Mouse (Mus musculus): Measurements from ENCODE around the gene Rab24.
A peak's percentile ranks its signal among the peaks of the same experiment; 100 is the strongest.

The Rab24 gene

DNA sequence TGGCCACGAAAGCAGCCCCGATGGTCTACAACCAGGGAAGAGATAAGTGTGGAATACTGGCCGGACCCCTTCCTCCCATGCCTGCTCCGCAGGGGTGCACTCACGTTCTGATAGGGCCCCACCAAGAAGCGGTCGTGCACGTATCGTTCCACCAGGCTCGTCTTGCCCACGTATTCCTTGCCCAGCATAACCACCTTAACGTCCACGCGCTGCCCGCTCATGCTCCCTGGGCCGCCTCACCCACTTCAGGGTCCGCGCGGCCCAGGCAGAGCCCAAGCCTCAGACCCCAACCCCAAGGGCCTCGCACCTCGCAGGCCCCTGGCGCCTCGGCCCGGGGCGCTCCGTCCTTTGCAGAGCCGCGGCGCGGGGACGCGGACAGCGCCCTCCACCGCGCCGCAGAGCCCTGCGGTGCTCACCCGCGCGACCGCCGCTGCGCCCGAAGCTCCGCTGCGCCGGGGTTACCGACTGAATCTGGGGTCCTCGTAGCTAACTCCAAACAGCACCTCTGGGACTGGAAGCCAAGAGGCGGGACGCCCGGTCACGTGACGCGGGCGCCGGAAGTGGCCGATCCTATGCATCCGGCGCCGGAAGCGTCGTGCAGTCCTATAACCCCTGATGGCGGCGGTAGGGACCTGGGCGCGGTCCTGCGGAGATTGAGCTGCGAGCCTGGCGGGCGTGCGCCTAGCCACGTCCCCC is at the start of gene Rab24:
Gene Rab24 (minus strand): TSS at position 513 of the 696 bp plus-strand sequence.
- DNase-seq, result peak; percentile 87 to 90

DNA sequence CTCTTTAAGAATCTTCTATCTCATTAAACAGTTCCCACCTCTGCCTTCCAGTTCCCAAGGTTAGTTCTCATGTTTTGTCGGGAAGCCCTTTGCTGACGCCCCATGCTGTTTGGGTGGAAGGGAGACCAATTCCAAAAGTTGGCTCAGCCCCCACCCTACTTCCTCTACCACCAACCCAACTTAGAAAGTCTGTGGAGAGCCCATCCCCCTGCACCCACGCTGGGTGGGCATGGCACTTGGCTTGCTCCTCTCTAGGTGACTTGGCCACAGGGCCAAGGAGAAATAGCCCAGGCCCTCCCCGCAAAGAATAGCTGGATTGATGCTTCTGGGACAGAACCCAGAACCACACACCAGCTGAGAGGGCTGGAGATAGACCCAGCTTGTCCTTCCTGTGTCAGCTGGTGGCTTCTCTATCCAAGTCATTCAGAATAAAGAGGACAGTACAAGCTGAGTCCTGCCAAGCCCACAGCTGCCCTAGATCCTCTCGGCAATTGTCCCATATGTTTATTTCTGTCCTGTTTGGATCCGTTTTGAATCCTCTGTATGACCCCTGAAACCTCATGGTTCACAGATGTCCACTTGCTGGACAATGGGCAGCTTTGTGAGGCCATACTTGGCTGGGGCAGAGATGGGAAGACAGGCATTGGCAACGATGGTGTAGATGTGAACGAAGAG is 49.4 kb upstream of the Rab24 start:
- DNase-seq, result no peak

DNA sequence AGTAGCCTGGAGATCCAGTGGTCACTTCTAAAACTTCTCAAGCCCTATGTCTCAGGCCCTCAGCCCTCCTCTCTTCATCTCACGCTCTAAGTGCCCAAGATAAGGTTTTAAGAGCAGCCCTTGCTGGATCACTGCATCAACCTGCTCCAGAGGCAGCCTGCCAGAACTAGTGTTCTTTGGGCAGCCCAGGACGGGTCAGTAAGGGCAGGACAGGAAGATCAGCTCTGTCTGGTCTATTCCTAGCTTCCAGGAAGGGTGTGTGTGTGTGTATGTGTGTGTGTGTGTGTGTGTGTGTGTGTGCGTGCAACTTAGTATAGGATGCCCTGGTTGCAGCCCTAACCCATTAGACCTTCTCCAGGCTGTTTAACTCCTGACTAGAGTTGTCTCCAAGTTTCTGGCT is 48.5 kb upstream of the Rab24 start:
- no peak for DNase-seq

DNA sequence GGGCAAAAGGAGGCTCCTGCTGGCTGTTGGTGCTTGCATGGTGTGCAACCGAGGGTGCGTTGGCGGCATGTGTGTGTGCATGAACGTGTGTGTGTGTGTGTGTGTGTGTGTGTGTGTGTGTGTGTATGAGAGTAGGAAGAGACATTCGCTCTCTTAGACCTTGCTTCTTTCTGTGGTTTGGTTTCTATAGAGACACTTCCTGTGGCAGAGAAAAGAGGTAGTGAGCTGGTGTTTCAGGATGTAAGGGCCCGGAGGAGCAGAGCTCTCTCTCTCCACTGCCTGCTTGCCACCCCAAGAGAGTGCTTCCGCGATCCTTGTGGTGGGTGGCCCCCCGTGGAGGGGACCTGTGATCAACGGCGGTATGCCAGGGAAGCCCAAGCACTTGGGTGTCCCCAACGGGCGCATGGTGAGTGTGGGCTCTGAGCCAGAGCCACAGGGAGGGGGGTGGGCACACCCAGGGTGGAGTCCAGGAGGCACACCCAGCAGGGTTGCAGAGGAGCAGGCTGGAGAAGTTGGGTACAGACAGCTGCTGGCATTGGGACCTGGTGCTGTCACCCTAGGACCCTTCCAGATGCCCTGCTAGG is 47.9 kb upstream of the Rab24 start, which contains the start of gene Rgs14:
Gene Rgs14 (plus strand): TSS at position 202 of the 584 bp plus-strand sequence.
- DNase-seq, result no peak

DNA sequence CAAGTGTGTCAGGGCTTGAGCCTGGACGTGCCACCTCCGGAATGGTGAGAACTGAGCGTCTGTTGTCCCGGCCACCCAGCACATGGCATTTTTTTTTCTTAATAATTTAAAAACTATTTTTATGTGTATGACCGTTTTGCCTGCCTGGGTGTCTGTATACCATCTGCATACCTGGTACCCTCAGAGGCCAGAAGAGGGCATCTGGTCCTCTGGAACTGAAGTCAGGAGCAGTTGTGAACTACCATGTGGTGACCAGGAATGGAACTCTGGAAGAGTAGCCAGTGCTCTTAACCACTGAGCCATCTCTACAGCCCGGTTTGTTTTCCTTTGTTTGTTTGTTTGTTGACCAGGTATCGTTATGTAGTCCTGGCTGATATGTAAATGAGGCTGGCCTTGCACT is 46.7 kb upstream of the Rab24 start:
- no peak for DNase-seq

DNA sequence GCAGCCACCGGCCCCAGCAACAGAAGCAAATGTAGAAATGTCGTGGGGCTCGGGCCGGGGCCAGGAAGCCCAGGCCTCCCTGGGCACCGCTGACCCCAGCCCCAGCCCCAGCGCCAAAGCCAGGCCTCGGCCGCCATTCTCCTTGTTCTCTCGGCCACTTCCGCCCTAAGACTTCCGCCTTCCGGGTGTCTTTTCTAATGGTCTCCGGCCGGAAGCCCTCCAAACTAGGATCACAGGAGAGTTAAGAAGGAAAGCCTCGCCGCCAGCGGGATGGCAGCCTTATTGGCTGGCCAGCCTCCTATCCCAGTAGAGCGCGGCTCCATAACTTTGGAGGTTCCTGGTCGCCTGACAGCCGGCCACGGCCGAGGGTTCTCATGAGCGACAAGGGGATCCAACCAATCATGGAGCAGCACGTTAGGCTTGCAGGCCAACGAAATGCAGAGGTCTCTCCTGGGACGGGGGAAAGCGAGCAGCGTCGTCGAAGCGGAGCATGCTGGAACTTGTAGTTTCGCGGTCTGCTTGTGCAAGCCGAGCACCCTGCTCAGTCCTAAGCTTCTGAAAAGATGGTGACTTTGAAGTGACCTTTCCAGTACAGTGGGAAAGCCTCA is 40.8 kb upstream of the Rab24 start, which contains the start of gene Lman2:
Gene Lman2 (minus strand): TSS at position 331 of the 608 bp plus-strand sequence.
- peak; percentile 93 to 94 for DNase-seq

DNA sequence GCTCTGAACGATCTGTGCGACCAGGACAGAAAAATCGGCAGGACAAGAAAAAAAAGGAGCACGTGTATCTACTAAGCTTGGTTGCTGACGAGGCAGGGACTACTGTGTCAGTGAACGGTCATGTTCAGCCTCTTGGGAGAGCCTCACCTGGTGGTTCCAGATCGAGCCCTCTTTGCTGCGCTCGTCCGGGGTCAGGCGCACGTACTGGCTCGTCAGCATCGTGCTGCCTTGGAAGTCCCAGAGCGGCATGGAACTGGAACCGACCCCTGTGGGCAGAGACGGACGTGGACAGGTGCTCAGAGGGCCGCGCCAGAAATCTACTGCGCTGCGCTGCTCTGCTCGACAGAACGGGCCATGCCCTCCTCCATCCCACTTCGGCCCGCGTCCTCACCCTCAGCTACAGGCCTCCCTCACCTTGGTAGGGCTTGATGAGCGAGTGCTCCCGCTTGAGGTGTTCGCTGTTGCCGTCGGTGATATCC is 40.3 kb upstream of the Rab24 start:
- DNase-seq, result no peak

DNA sequence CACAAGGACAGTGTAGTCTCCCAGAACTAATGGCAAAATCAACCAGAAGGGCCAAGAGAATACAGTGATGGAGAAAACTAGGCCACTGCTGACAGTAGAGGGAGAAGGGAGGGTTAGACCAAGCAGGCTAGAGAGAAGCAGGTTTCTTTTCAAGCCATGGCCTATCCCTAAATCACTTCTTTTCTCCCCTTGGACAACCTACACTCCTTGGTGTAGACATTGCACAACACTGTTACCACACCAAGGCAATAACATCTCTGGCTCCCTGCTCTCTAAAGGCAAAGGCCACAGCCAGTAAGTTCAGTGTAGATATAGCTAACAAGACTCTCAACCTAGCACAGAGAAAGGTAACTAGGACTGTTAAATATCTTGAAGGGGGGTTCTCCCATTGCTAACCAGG is 39.4 kb upstream of the Rab24 start:
- no peak for DNase-seq

DNA sequence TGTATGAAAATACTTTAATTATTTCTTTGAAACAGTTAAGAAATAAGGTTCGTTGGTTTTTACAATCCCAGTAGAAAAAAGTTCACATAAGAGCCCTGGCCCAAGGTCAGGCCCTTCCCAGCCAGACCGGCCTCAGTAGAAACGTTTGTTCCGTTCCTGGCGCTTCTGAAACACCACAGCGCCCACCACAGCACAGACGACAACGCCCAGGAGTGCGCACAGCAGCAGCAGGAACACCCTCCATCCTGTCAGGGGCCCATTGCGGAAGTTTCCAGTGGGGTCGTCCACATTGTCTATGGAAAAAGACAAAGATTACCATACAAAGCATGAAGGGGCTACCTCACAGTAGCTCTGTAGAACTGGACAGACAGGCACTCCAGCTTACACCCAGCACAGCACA is 25.0 kb upstream of the Rab24 start:
- DNase-seq, result no peak

DNA sequence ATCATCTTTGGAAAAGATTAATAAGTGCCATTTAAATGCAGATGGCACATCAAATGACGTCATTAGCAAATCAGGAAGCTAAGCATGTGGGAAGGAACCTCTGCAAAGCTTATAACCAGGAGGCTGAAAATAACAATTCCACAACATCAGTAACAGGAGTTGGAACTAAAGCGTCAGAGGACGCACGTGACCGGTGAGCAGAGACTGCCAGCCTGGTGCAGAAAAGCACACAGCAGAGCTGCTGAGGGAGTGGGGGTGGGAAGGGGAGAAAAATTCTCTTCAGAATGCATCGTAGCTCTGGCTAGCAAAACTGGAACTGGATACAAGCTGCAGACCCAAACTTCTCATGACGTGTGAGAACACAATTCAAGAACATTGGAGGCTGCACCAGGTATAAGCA is 22.5 kb upstream of the Rab24 start:
- no peak for DNase-seq

DNA sequence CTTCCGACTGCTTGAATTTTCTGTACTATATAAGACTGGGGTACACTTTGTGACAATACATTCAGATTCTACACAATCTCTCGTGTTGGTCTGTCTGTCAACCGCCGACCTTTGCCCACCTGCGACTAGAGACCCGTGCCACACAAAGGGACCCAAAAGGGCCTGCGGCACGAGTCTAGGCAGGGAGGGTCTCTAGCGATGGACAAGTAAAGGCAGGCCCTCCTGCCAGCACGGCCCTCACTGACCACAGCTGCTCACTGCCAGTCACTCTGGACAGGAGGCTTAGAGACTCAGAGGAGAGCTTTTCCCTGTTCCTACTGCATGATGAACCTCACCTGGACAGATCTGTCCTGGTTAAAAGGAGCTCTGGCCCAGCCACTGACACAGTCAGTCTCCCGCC is 20.7 kb upstream of the Rab24 start:
- DNase-seq, result no peak

DNA sequence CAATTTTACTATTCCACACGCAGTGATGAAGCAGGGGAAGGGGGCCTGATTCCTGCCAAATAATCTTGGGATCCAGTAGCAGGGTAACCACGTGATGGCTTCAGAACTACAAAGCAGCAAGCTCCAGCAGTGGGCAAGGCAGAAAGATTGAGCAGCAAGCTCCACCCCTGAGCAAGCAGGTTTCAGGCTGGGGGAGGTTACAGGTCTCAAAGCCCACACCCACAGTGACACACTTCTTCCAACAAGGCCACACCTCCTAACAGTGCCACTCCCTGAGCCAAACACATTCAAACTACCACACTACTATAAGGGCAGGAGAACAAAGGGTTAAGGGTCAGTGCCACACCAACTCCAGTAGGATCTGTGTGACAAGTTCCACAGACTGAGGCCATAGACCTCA is 17.5 kb upstream of the Rab24 start:
- DNase-seq, result no peak

DNA sequence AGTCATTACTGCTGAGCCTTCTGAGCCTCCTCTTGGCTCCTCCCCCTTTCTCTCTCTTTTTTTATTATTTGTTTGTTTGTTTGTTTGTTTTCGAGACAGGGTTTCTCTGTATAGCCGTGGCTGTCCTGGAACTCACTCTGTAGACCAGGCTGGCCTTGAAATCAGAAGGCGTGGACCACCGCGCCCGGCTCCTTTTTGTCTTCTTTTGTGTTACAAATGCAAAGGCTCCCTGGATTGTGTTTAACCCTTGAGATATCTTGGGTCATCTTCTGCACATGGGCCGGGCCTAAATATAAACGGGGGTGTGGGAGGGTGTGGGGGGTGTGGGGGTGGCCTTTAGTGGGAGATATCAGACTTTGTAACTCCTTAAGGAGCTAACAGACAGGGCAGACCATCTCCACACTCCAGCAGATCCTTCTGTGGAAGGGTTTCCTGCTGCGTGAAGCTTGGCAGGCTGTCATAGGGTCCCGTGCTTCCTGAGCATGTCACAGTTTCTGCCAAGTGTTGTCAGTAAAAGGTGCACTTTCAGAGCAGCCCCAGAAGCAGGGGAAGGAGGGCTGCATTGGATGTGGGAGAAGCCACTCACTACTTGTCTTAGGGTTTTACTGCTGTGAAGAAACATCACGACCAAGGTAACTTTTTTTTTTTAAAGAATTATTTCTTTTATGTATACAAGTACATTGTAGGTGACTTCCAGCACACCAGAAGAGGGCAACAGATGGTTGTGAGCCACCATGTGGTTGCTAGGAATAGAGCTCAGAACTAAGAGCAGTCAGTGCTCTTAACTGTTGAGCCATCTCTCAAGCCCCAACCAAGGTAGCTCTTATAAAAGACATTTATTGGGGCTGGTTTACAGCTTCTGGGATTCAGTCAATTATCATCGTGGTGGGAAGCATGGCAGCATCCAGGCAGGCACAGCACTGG is 16.6 kb upstream of the Rab24 start:
- DNase-seq, result no peak

DNA sequence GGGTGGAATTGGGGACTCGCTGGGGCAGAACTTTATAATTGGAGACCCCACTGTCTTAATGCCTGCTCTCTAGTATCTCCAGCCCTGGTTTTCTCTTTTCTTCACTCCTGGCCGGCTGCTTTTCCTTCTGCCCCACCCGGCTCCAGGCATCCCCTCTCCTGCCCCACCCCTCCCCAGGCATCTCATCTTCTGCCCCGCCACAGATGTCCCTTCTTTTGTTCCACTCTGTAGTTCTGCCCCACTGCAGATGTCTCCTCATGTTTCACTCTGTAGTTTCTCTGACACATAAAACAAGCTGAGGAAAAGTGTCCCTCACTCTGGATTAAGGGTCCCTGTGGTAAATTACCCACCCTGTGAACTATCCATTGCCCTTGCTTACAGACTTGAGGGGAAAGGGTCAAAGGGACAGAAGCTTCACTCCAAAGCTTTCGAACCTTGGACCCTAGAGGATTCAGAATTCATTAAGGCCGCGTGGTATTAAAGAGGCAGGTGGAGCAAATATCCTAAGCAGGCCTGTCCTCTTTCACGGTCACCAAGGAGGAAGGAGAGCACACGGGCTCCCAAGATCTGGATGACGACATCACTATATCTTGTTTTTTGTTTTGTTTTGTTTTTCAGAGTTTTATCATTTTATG is 15.7 kb upstream of the Rab24 start:
- no peak for DNase-seq

DNA sequence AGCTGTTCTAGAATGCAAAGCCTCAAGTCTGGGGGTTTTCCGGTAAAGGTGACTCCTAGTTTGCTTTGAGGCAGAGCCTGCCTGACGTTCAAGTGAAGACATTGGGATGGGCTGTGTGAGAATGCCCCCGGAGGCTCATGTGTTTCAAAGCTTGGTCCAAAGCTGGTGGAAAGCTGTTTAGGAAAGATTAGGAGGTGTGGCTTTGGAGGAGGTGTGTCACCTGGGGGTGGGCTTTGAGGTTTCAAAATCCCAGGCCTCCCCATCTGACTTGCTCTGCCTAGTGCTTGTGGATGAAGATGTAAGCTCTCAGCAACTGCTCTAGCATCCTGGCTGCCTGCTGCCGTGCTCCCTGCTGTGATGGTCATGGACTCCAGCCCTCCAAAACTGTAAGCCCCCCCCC is 14.0 kb upstream of the Rab24 start:
- DNase-seq, result no peak

DNA sequence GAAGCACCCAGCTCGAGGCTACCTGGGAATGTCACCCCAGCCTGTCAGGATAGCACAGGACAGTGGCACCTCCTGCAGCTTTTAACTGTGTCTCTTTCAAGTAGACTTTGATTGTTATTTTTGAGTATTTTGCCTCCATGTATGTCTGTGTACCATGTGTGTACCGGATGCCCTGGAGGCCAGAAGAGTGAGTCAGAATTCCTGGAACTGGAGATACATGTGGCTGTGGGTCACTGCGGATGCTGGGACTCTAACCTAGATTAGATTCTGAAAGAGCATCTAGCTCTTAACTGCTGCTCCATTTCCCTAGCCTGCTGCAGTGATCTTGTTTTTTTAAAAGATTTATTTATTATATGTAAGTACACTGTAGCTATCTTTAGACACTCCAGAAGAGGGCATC is 10.6 kb upstream of the Rab24 start:
- DNase-seq, result no peak

DNA sequence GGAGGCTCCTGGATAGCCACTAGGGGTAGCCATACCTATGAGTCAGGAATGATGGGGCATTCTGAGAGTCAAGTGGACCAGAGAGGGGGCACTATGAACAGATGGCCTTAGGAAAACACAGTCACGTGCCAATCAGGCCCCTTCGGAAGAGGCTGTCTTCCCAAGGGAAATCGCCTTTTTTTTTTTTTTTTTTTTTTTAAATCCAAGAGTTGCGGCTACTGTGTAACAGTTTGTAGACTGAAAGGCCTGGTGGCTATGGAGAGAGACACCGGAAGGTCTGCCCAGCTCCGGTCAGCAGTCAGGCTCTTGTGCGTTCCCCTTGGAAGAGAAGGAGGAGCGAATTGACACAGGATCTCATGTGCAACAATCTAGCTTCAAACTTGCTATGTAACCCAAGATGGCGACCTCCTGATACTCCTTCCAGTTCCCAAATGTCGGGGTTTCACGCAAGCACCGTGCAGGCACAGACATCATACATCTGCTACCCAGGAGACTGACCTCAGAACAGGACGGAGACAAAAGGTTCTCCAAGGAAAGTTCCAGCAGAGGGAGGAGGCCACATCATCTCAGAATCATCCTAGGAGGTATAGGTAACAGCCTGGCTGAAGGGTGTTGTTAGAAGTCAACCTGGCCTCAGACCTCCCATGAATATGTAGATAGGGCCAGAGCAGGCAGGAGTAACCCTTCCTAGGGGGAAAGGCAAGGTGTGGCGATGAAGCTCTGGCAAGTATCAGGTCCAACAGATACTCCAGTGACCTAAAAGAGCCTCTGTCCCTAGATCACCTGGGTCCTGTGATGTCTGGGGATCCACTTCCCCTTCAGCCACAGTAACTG is 9.0 kb upstream of the Rab24 start:
- no peak for DNase-seq

DNA sequence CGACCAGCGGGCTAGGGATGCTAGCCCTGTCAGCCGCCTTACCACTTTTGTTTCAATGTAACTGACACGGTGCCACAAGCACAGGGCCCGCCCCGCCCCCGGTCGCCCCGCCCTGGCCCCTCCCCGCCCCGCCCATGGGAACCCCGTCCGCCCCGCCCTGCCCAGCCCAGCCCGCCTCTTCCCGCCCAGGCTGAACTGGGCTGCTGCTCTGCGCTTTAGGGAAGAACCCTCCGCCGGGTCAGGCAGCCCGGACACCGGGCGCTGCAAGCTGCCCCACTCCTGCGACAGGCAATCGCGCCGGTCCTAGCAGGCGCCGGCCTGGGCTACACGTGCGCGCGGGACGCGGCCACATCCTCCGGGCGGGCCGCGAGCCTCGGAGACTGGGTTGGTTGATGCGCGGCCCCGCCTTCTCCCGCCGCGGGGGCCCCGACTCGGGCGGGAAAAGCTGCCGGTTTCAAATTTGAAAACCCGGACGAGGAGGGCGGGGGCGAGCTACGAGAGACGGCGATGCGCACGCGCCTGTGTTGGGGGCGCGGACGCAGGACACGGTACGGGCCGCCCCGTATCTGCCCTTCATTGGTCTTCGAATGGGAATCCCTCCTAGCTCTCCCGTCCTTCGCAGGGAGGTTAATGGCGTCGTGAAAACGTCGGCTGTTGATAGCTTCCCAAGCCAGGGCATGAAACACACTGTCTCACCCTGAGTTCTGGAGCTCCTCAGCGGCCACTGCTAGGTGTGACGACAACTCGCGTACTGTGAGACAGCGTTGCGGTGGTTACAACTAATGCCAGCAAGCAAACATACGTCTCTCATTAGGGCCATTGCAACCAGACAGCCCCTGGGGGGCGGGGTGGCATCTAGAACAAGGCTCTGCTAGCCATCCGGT is 8.2 kb upstream of the Rab24 start, which contains the start of gene Mxd3:
Gene Mxd3 (minus strand): TSS at position 141 of the 884 bp plus-strand sequence.
- DNase-seq, result peak; percentile 63 to 65

DNA sequence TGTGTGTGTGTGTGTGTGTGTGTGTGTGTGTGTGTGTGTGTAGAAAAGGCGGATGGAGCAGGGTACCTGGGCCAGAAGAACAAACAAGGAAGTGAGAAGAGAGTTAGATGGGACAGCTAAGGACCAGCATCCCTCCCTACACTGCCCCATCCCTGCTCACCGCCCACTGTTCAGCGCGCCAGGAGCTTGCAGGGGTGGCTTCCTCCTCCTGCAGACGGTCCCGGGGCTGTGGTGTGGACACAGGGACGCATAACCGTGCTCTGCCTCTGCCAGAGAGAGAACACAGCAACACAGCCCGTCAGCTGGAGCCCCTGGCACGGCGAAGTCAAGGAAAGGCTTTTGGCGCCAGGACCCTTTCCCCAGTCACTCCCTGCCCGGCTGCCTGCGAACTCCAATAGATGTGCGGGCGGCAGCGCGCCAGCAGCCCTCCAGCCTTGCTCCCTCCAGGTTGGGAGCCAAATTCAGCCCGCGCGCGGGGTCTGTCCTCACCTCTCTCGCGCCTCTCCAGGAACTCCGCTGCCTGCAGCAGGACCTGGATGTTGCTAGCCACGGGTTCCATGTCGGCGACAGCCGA is 7.5 kb upstream of the Rab24 start:
- DNase-seq, result peak in 1 of 2 experiments; percentile 24

Measured in cerebellum, postnatal 36 days (tissue).